In genomic region chr11:120098588-120099511, GRCm38 (mm10) we compare ENCODE assay signal across 8 mouse cellular contexts. TPM values are rescaled to one million over a fixed set of nuclear protein-coding genes. Genes with fewer than 3 reads are reported as not detected.
DNase-seq lines count a peak whose midpoint lies in the region; ATAC-seq and TF ChIP-seq lines count a peak whose summit lies in the region.

Gene Tepsin, minus strand, starts transcription at chr11:120098731.
Gene Ndufaf8, plus strand, starts transcription at chr11:120098928.

- peaks cover 26% of the 10 kb centered on the region for H3K4me1 ChIP-seq in heart, embryonic 12.5 days (replicated peaks)
- peaks cover 21% of the 10 kb centered on the region for H3K4me1 ChIP-seq in kidney, postnatal 0 days (replicated peaks; ENCODE audit: insufficient read depth, low read length)
- H3K4me1 ChIP-seq in liver, embryonic 11.5 days (replicated peaks; ENCODE audit: control insufficient read depth, insufficient read depth, low read length), result peaks cover 23% of the 10 kb centered on the region
- peaks cover 18% of the 10 kb centered on the region; the same call in 1 of the 2 replicates for H3K4me1 ChIP-seq in stomach, embryonic 14.5 days (ENCODE audit: control insufficient read depth, insufficient read depth, low read length)

- peak; percentile 94 for ATAC-seq in erythroid progenitor cell, adult 5-6 weeks (replicated peaks; ENCODE audit: low FRiP score, poor library complexity, severe bottlenecking)
- ATAC-seq in heart, embryonic 12.5 days (ENCODE audit: insufficient number of reproducible peaks, low FRiP score), result peak; percentile 99
- peak; percentile 95 for ATAC-seq in kidney, postnatal 0 days (replicated peaks; ENCODE audit: low FRiP score, low read depth)
- peak; percentile 97 for ATAC-seq in liver, embryonic 11.5 days (replicated peaks; ENCODE audit: low FRiP score)
- ATAC-seq in stomach, embryonic 14.5 days (ENCODE audit: insufficient number of reproducible peaks, insufficient read depth, low FRiP score, low read depth), result peak; percentile 97

- under 1% methylated on average over 77 of the region's 77 CpGs for WGBS in heart, embryonic 12.5 days
- under 1% methylated on average over 77 of the region's 77 CpGs for WGBS in kidney, postnatal 0 days
- under 1% methylated on average over 77 of the region's 77 CpGs for WGBS in liver, embryonic 11.5 days
- WGBS in stomach, embryonic 14.5 days, result under 1% methylated on average over 77 of the region's 77 CpGs

- H3K36me3 ChIP-seq in heart, embryonic 12.5 days, result peaks cover 44% of the 10 kb centered on the region
- peaks cover 16% of the 10 kb centered on the region; the same call in 1 of the 2 replicates for H3K36me3 ChIP-seq in kidney, postnatal 0 days (ENCODE audit: insufficient read depth, low read length)
- H3K36me3 ChIP-seq in liver, embryonic 11.5 days (ENCODE audit: control insufficient read depth, insufficient read depth, low read length), result peaks cover 10% of the 10 kb centered on the region; the same call in 1 of the 2 replicates
- H3K36me3 ChIP-seq in stomach, embryonic 14.5 days (ENCODE audit: control insufficient read depth, insufficient read depth, low read length), result peaks cover 12% of the 10 kb centered on the region

- peak; percentile 13; the same call in 1 of the 2 replicates for TF ChIP-seq CTCF in kidney, postnatal 0 days (IDR thresholded peaks at IDR 0.05; ENCODE audit: low read depth)

- peak within 1 kb of the TSS; percentile 87 for H3K9ac ChIP-seq in heart, embryonic 12.5 days
- H3K9ac ChIP-seq in kidney, postnatal 0 days (ENCODE audit: low read depth, low read length), result peak within 1 kb of the TSS; percentile 87
- peak within 1 kb of the TSS; percentile 92 for H3K9ac ChIP-seq in liver, embryonic 11.5 days (ENCODE audit: low read depth, low read length)
- H3K9ac ChIP-seq in stomach, embryonic 14.5 days (replicated peaks; ENCODE audit: low read depth, low read length), result peak within 1 kb of the TSS; percentile 80

- peak; percentile 98 for DNase-seq in CD4-positive helper T cell, adult 2 months (ENCODE audit: low read depth, low spot score)
- peak; percentile 96 for DNase-seq in brain, embryonic 18.5 days (ENCODE audit: low read depth, low spot score)
- peak; percentile 98 for DNase-seq in kidney, postnatal 0 days (ENCODE audit: low spot score)
- peak; percentile 99 for DNase-seq in liver, embryonic 11.5 days (ENCODE audit: low spot score)
- DNase-seq in naive thymus-derived CD4-positive, alpha-beta T cell, adult 2 months (ENCODE audit: low read depth), result peak; percentile 100

- H3K4me3 ChIP-seq in heart, embryonic 12.5 days, result peak within 1 kb of the TSS; percentile 77
- H3K4me3 ChIP-seq in kidney, postnatal 0 days (replicated peaks; ENCODE audit: low read depth, low read length), result peak within 1 kb of the TSS; percentile 86
- peak within 1 kb of the TSS; percentile 95 for H3K4me3 ChIP-seq in liver, embryonic 11.5 days (ENCODE audit: low read depth, low read length)
- H3K4me3 ChIP-seq in stomach, embryonic 14.5 days (ENCODE audit: low read depth, low read length), result peak within 1 kb of the TSS; percentile 93

- H3K9me3 ChIP-seq in heart, embryonic 12.5 days (replicated peaks), result no peaks in the 10 kb centered on the region
- no peaks in the 10 kb centered on the region for H3K9me3 ChIP-seq in kidney, postnatal 0 days (replicated peaks; ENCODE audit: low read length)
- no peaks in the 10 kb centered on the region for H3K9me3 ChIP-seq in liver, embryonic 11.5 days (ENCODE audit: control insufficient read depth, low read length)
- no peaks in the 10 kb centered on the region for H3K9me3 ChIP-seq in stomach, embryonic 14.5 days (ENCODE audit: control insufficient read depth, low read depth, low read length)

- H3K27me3 ChIP-seq in heart, embryonic 12.5 days (replicated peaks), result no peaks in the 10 kb centered on the region
- H3K27me3 ChIP-seq in kidney, postnatal 0 days (ENCODE audit: insufficient read depth, low read length), result no peaks in the 10 kb centered on the region
- no peaks in the 10 kb centered on the region for H3K27me3 ChIP-seq in liver, embryonic 11.5 days (replicated peaks; ENCODE audit: control insufficient read depth, insufficient read depth, low read length)
- H3K27me3 ChIP-seq in stomach, embryonic 14.5 days (ENCODE audit: control insufficient read depth, insufficient read depth, low read length), result no peaks in the 10 kb centered on the region

- H3K4me2 ChIP-seq in heart, embryonic 12.5 days, result peak within 1 kb of the TSS; percentile 89
- peak within 1 kb of the TSS; percentile 92 for H3K4me2 ChIP-seq in kidney, postnatal 0 days (ENCODE audit: low read length)
- H3K4me2 ChIP-seq in liver, embryonic 11.5 days, result peak within 1 kb of the TSS; percentile 98
- H3K4me2 ChIP-seq in stomach, embryonic 14.5 days (replicated peaks; ENCODE audit: low read depth, low read length), result peak within 1 kb of the TSS; percentile 94

- peak within 1 kb of the TSS; percentile 93 for H3K27ac ChIP-seq in heart, embryonic 12.5 days (ENCODE audit: poor library complexity, severe bottlenecking)
- peak within 1 kb of the TSS; percentile 97 for H3K27ac ChIP-seq in kidney, postnatal 0 days
- peak within 1 kb of the TSS; percentile 92 for H3K27ac ChIP-seq in liver, embryonic 11.5 days (ENCODE audit: low read depth, low read length)
- peak within 1 kb of the TSS; percentile 94 for H3K27ac ChIP-seq in stomach, embryonic 14.5 days (ENCODE audit: low read length)

RNA-seq across cellular contexts. Expression of gene Tepsin, which starts in this region (rescaled TPM):
- 4.3 and 27.2 TPM in 2 replicates for total RNA-seq in erythroid progenitor cell, adult 5-6 weeks (2015; ENCODE audit: low replicate concordance)
- 11.0 and 25.7 TPM in 2 replicates for total RNA-seq in erythroid progenitor cell, adult 5-6 weeks (2017; ENCODE audit: low replicate concordance)
- polyA plus RNA-seq in heart, embryonic 12.5 days (2016; fragmentation: Nextera tagmentation; extraction: Ambion mirVana), result 15.5 and 16.8 TPM in 2 replicates
- 10.8 and 12.1 TPM in 2 replicates for polyA plus RNA-seq in kidney, postnatal 0 days (2015; fragmentation: Nextera tagmentation; extraction: Ambion mirVana)
- 16.4 and 19.5 TPM in 2 replicates for polyA plus RNA-seq in liver, embryonic 11.5 days (2014; fragmentation: Nextera tagmentation; extraction: Ambion mirVana)
- polyA plus RNA-seq in stomach, embryonic 14.5 days (2014; fragmentation: Nextera tagmentation; extraction: Ambion mirVana), result 17.2 and 19.0 TPM in 2 replicates

RNA-seq across cellular contexts. Expression of gene Ndufaf8, which starts in this region (rescaled TPM):
- total RNA-seq in erythroid progenitor cell, adult 5-6 weeks (2015; ENCODE audit: low replicate concordance), result 12.6 TPM in 1 of 2 replicates, not detected in the other
- total RNA-seq in erythroid progenitor cell, adult 5-6 weeks (2017; ENCODE audit: low replicate concordance), result 3.1 TPM in 1 of 2 replicates, not detected in the other
- polyA plus RNA-seq in heart, embryonic 12.5 days (2016; fragmentation: Nextera tagmentation; extraction: Ambion mirVana), result 73.9 and 79.2 TPM in 2 replicates
- 107 and 130 TPM in 2 replicates for polyA plus RNA-seq in kidney, postnatal 0 days (2015; fragmentation: Nextera tagmentation; extraction: Ambion mirVana)
- polyA plus RNA-seq in liver, embryonic 11.5 days (2014; fragmentation: Nextera tagmentation; extraction: Ambion mirVana), result 87.5 and 102 TPM in 2 replicates
- polyA plus RNA-seq in stomach, embryonic 14.5 days (2014; fragmentation: Nextera tagmentation; extraction: Ambion mirVana), result 70.1 and 82.6 TPM in 2 replicates

Comparison
In these comparisons a context has a peak if more than half of its experiments do, and no peak if none do; other contexts are left out.
1. Peak in every context shown above with its lines: DNase-seq, ATAC-seq, H3K4me3 ChIP-seq and H3K27ac ChIP-seq.